Mouse (Mus musculus): ENCODE data around the gene Gnaz. TPM values are rescaled to one million over a fixed set of nuclear protein-coding genes. Genes with fewer than 3 reads are reported as not detected.
A peak's percentile ranks its signal among the peaks of the same experiment; 100 is the strongest.

Gnaz gene
- polyA plus RNA-seq, 1 experiment from 2014 or later: 54.3 TPM

GRCm38 (mm10) chr10:74981159-74981558 is 14.2 kb downstream of the Gnaz start:
- H3K4me2 ChIP-seq (ENCODE audit: low read length): no peak overlapping the region
- no peaks in the 10 kb centered on the region for H3K9me3 ChIP-seq (ENCODE audit: control insufficient read depth, low read length)
- no peak overlapping the region for H3K27ac ChIP-seq (ENCODE audit: low read length)
- H3K36me3 ChIP-seq (ENCODE audit: control insufficient read depth, insufficient read depth): no peaks in the 10 kb centered on the region
- H3K4me1 ChIP-seq (replicated peaks; ENCODE audit: control insufficient read depth, insufficient read depth, low read length): no peaks in the 10 kb centered on the region
- H3K4me3 ChIP-seq (replicated peaks; ENCODE audit: low read length): no peak overlapping the region
- no peak for ATAC-seq
- 93% methylated on average over 12 of the region's 12 CpGs for WGBS
- no peaks in the 10 kb centered on the region for H3K27me3 ChIP-seq (replicated peaks; ENCODE audit: control insufficient read depth, insufficient read depth, low read length)
- no peak overlapping the region for H3K9ac ChIP-seq (replicated peaks; ENCODE audit: low read depth, low read length)

DNA sequence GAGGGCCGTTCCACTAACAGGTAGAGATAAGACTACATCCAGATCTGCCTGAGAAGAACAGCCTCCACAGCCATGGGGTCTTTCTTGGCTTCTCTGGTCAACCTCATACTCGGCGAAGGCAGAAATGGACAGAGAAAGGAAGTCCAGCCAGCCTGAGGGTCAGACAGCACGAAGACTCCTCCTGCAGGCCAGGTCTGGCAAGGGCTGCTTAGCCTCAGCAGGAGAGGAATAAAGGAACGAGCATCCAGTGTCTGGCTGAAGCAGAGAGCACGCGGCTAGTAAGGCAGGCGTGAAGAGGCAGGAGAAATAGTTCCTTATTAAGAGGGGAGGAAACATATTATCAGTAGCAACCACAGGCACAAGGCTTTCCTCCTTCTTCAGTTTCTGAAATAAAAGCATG is 16.2 kb downstream of the Gnaz start:
- no peak for ATAC-seq
- WGBS: 68% methylated on average over 8 of the region's 8 CpGs
- H3K9ac ChIP-seq (replicated peaks; ENCODE audit: low read depth, low read length): no peak overlapping the region

DNA sequence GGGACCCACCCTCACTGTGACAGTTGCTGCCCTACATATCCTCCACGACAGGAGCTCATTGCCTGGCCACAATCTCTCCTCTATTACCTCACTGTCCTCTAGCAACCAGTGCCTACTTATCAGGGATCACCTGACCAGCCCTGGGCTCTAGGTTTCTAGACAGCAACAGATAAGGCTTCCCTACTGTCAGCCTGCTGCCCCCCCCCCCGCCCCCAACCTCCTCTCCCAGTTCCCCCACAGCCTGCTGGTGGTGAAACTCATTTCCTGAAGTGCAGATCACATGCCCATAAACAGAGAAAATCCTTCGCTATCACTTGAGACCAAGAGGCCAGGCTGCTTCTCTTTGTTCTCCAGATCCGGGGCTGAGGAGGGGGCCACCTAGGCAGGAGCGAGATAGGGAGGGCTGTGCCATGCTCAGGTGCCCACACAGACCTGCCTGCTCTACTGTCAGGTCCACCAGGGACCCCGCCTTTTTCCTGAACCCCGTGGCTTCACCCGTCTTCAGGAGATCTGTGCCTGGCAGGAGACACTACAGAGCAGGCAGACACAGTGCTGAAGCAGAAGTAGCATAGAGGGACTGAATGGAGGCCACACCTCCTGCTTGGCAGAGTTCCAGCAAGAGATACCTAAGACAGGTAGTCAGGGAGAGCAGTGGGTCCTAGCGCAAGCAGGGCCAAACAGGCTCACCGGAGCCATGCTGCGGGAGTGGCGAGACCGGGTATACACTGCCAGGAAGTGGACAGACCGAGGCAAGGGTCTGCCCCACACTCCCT is 20.9 kb downstream of the Gnaz start:
- no peak; the same call in 1 of the 2 replicates for ATAC-seq
- H3K4me1 ChIP-seq (replicated peaks; ENCODE audit: control insufficient read depth, insufficient read depth, low read length): 0 out of 2 replicates have a peak, but pooled peaks cover 4% of the 10 kb centered on the region
- peaks cover 10% of the 10 kb centered on the region for H3K36me3 ChIP-seq (ENCODE audit: control insufficient read depth, insufficient read depth)
- H3K27me3 ChIP-seq (replicated peaks; ENCODE audit: control insufficient read depth, insufficient read depth, low read length): no peaks in the 10 kb centered on the region
- no peaks in the 10 kb centered on the region; the same call in 1 of the 2 replicates for H3K9me3 ChIP-seq (ENCODE audit: control insufficient read depth, low read length)
- H3K4me3 ChIP-seq (replicated peaks; ENCODE audit: low read length): no peak overlapping the region
- H3K9ac ChIP-seq (replicated peaks; ENCODE audit: low read depth, low read length): no peak overlapping the region
- WGBS: 84% methylated on average over 14 of the region's 14 CpGs
- H3K27ac ChIP-seq (ENCODE audit: low read length): no peak overlapping the region
- no peak overlapping the region for H3K4me2 ChIP-seq (ENCODE audit: low read length)

More for the DNA sequence above, 16.2 kb downstream of the Gnaz start:
- Histone ChIP-seq H3K36me3 (ENCODE audit: control insufficient read depth, insufficient read depth) (no peaks in the 10 kb centered on the region), H3K27me3 (replicated peaks; ENCODE audit: control insufficient read depth, insufficient read depth, low read length) (no peaks in the 10 kb centered on the region), H3K4me2 (ENCODE audit: low read length) (no peak overlapping the region), H3K4me1 (replicated peaks; ENCODE audit: control insufficient read depth, insufficient read depth, low read length) (0 out of 2 replicates have a peak, but pooled peaks cover 4% of the 10 kb centered on the region), H3K9me3 (ENCODE audit: control insufficient read depth, low read length) (no peaks in the 10 kb centered on the region), H3K27ac (ENCODE audit: low read length) (no peak overlapping the region), H3K4me3 (replicated peaks; ENCODE audit: low read length) (no peak overlapping the region)

DNA sequence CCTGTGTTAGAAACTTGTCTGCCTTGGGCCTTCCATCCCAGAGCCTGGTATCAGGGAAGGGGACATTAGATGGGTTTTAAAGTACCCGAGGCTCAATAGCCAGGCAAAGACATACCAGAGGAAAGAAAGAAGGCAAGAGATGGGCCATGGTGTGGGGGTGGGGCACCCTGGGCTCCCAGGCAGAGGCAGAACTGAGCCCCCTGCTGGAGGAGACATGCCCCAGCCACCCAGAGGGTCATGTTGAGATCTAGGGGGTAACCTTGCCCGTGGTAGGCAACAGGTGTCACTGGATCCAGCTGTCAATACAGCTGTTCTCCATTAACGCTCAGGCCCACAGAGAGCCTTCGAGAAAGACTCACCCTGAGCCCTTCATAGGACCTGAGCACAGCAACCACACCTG is 22.8 kb downstream of the Gnaz start:
- 85% methylated on average over 4 of the region's 4 CpGs for WGBS
- Histone ChIP-seq H3K4me1 (replicated peaks; ENCODE audit: control insufficient read depth, insufficient read depth, low read length) (peaks cover 6% of the 10 kb centered on the region; the same call in 1 of the 2 replicates), H3K27me3 (replicated peaks; ENCODE audit: control insufficient read depth, insufficient read depth, low read length) (no peaks in the 10 kb centered on the region), H3K9ac (replicated peaks; ENCODE audit: low read depth, low read length) (no peak overlapping the region), H3K27ac (ENCODE audit: low read length) (no peak overlapping the region), H3K4me3 (replicated peaks; ENCODE audit: low read length) (no peak overlapping the region), H3K36me3 (ENCODE audit: control insufficient read depth, insufficient read depth) (peaks cover 10% of the 10 kb centered on the region), H3K4me2 (ENCODE audit: low read length) (no peak overlapping the region), H3K9me3 (ENCODE audit: control insufficient read depth, low read length) (no peaks in the 10 kb centered on the region; the same call in 1 of the 2 replicates)
- no peak for ATAC-seq

- H3K4me1 ChIP-seq (replicated peaks; ENCODE audit: control insufficient read depth, insufficient read depth, low read length): peaks cover 15% of the 10 kb centered on the region
- H3K9me3 ChIP-seq (ENCODE audit: control insufficient read depth, low read length): no peaks in the 10 kb centered on the region; the same call in 1 of the 2 replicates
- H3K27me3 ChIP-seq (replicated peaks; ENCODE audit: control insufficient read depth, insufficient read depth, low read length): no peaks in the 10 kb centered on the region
- ATAC-seq: no peak; the same call in 1 of the 2 replicates
- no peak overlapping the region for H3K9ac ChIP-seq (replicated peaks; ENCODE audit: low read depth, low read length)
- no peak overlapping the region for H3K4me2 ChIP-seq (ENCODE audit: low read length)
- 58% methylated on average over 26 of the region's 26 CpGs for WGBS
- H3K27ac ChIP-seq (ENCODE audit: low read length): no peak overlapping the region
- no peak overlapping the region for H3K4me3 ChIP-seq (replicated peaks; ENCODE audit: low read length)
- peaks cover 10% of the 10 kb centered on the region for H3K36me3 ChIP-seq (ENCODE audit: control insufficient read depth, insufficient read depth)
Observed at GRCm38 (mm10) chr10:74990584-74991322, 23.8 kb downstream of the Gnaz start.

DNA sequence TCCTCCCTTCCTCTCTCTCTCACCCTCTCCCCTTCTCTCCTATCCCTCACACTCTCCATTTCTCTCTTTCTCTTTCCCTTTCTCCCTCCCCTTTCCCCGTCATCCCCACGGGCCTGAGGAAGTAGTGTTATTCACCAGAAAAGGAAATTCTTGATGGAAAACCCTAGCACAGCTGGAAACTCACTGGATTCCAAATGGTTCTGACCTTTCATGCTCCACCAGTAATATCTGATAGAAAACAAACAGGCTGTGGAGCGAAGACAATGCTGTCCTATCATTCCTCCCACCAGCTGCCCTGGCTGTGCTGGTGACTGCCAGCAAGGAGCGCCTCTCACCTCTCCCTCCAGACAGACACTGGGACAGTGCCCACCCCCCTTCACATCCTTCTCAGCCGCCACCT is 27.9 kb downstream of the Gnaz start:
- Histone ChIP-seq H3K9me3 (ENCODE audit: control insufficient read depth, low read length) (no peaks in the 10 kb centered on the region; the same call in 1 of the 2 replicates), H3K36me3 (ENCODE audit: control insufficient read depth, insufficient read depth) (peaks cover 10% of the 10 kb centered on the region), H3K27me3 (replicated peaks; ENCODE audit: control insufficient read depth, insufficient read depth, low read length) (no peaks in the 10 kb centered on the region), H3K27ac (ENCODE audit: low read length) (no peak overlapping the region), H3K9ac (replicated peaks; ENCODE audit: low read depth, low read length) (no peak overlapping the region), H3K4me1 (replicated peaks; ENCODE audit: control insufficient read depth, insufficient read depth, low read length) (peaks cover 14% of the 10 kb centered on the region), H3K4me3 (replicated peaks; ENCODE audit: low read length) (no peak overlapping the region), H3K4me2 (ENCODE audit: low read length) (no peak overlapping the region)
- WGBS: 18% methylated on average over 5 of the region's 5 CpGs
- peak; percentile 10; the same call in 1 of the 2 replicates for ATAC-seq

DNA sequence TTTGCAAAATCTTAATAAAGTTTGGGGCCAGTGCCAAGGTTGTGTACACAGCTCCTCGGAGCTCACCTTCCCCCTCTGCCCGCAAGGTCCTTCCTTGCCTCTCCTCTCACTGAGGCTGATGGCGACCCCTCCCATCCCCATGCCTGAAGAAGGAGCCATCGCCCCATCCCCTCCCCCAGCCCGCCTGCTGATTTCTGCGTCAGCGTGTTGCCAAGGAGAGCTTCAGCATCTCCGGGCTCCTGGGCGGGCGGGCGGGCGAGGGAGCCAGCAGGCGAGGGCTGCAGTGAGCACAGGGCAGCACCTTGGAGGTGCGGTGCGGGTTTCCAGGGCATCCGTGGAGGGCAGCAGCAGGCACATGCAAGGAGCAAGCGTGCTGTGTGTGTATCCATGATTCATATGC is 28.4 kb downstream of the Gnaz start:
- H3K4me1 ChIP-seq (replicated peaks; ENCODE audit: control insufficient read depth, insufficient read depth, low read length): peaks cover 14% of the 10 kb centered on the region

DNA sequence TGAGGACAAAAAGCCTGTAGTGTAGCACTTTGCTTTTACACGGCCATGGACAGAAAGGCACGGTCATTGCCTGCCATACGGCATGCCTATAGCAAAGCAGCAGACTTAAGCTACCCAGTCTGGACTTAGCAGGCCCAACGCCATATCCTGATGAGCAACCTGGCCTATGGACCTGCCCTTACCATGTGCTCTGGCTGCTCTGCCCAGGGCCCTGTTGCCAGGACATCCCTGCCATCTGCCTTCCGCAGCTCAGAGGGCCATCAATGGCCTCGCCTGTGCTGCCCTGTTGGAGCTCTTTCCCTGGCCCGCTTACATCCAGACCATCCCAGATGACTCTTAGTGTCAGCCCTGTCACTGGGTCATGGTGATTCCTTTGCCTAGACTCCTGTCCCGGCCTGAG is 34.4 kb downstream of the Gnaz start:
- H3K9ac ChIP-seq (replicated peaks; ENCODE audit: low read depth, low read length): no peak overlapping the region
- WGBS: 92% methylated on average over 8 of the region's 8 CpGs

More for the DNA sequence above, 28.4 kb downstream of the Gnaz start:
- Histone ChIP-seq H3K4me3 (replicated peaks; ENCODE audit: low read length) (no peak overlapping the region), H3K9me3 (ENCODE audit: control insufficient read depth, low read length) (no peaks in the 10 kb centered on the region; the same call in 1 of the 2 replicates), H3K36me3 (ENCODE audit: control insufficient read depth, insufficient read depth) (peaks cover 10% of the 10 kb centered on the region), H3K27me3 (replicated peaks; ENCODE audit: control insufficient read depth, insufficient read depth, low read length) (no peaks in the 10 kb centered on the region), H3K4me2 (ENCODE audit: low read length) (peak overlapping the region; percentile 50), H3K9ac (replicated peaks; ENCODE audit: low read depth, low read length) (no peak overlapping the region), H3K27ac (ENCODE audit: low read length) (no peak overlapping the region)
- ATAC-seq: peak; percentile 55
- WGBS: 2% methylated on average over 17 of the region's 17 CpGs

GRCm38 (mm10) chr10:75004067-75004466 is 37.1 kb downstream of the Gnaz start:
- Histone ChIP-seq H3K4me3 (replicated peaks; ENCODE audit: low read length) (no peak overlapping the region), H3K4me2 (ENCODE audit: low read length) (no peak overlapping the region), H3K9ac (replicated peaks; ENCODE audit: low read depth, low read length) (no peak overlapping the region), H3K36me3 (ENCODE audit: control insufficient read depth, insufficient read depth) (no peaks in the 10 kb centered on the region), H3K27ac (ENCODE audit: low read length) (no peak overlapping the region), H3K9me3 (ENCODE audit: control insufficient read depth, low read length) (no peaks in the 10 kb centered on the region), H3K4me1 (replicated peaks; ENCODE audit: control insufficient read depth, insufficient read depth, low read length) (peaks cover 10% of the 10 kb centered on the region; the same call in 1 of the 2 replicates), H3K27me3 (replicated peaks; ENCODE audit: control insufficient read depth, insufficient read depth, low read length) (no peaks in the 10 kb centered on the region)
- WGBS: 93% methylated on average over 3 of the region's 3 CpGs
- ATAC-seq: no peak

More for the DNA sequence above, 34.4 kb downstream of the Gnaz start:
- ATAC-seq: no peak
- H3K36me3 ChIP-seq (ENCODE audit: control insufficient read depth, insufficient read depth): no peaks in the 10 kb centered on the region
- H3K4me2 ChIP-seq (ENCODE audit: low read length): no peak overlapping the region
- H3K4me1 ChIP-seq (replicated peaks; ENCODE audit: control insufficient read depth, insufficient read depth, low read length): 0 out of 2 replicates have a peak, but pooled peaks cover under 1% of the 10 kb centered on the region
- no peak overlapping the region for H3K27ac ChIP-seq (ENCODE audit: low read length)
- no peak overlapping the region for H3K4me3 ChIP-seq (replicated peaks; ENCODE audit: low read length)
- H3K9me3 ChIP-seq (ENCODE audit: control insufficient read depth, low read length): no peaks in the 10 kb centered on the region
- no peaks in the 10 kb centered on the region for H3K27me3 ChIP-seq (replicated peaks; ENCODE audit: control insufficient read depth, insufficient read depth, low read length)
